In the genomic region with DNA sequence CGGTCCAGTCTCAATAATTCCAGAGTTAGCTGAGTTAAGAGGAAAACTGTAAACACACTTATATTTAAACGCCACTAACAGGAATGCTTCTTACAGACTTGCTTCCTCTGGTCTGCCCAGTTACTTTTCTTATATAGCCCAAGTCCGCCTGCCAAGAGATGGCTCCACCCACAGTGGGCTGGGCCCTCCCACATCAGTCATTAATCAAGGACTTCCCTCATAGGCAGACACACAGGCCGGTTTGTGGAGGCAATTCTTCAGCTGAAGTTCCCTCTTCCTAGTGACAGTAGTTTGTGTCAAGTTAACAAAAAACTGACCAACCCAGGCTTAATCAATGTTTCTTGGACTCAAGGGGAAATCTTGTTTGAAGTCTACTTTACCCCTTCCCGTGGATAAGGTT, we compare ENCODE assay signal across 14 mouse cellular contexts. TPM values are rescaled to one million over a fixed set of nuclear protein-coding genes. Genes with fewer than 3 reads are reported as not detected.
DNase-seq lines count a peak whose midpoint lies in the region; ATAC-seq and TF ChIP-seq lines count a peak whose summit lies in the region.
"Had no signal": no experiment of that assay in that cellular context is flagged by ENCODE, and none has a peak within 500 bp of the region (broad histone marks: within the 10 kb centered on the region; RNA-seq: fewer than 3 reads in every experiment).

No protein-coding gene starts in this region.

- H3K27ac ChIP-seq in heart, embryonic 12.5 days (ENCODE audit: poor library complexity, severe bottlenecking), result no peak overlapping the region
- no peak overlapping the region for H3K27ac ChIP-seq in CH12.LX (ENCODE audit: insufficient read depth, low read depth)
- H3K27ac ChIP-seq in midbrain, embryonic 10.5 days (replicated peaks), result no peak overlapping the region
- H3K27ac ChIP-seq: limb, embryonic 13.5 days; midbrain, embryonic 12.5 days; neural tube, embryonic 13.5 days had no signal

- dilution Hi-C loops in CH12.LX (cut with MboI; ENCODE audit: extremely low pct_ligation_motif_present, extremely low pct_unique_long_range_greater_than_20kb, low sequenced_read_pairs), result no loop called here

- WGBS in heart, embryonic 12.5 days, result 51% methylated on average over 5 of the region's 5 CpGs
- 59% methylated on average over 5 of the region's 5 CpGs for WGBS in midbrain, embryonic 10.5 days

- no peaks in the 10 kb centered on the region for H3K36me3 ChIP-seq in heart, embryonic 12.5 days
- no peaks in the 10 kb centered on the region for H3K36me3 ChIP-seq in CH12.LX (replicated peaks in 1 of 2; ENCODE audit: control insufficient read depth in 1 of 2, insufficient read depth in 1 of 2, low read length in 1 of 2)
- no peaks in the 10 kb centered on the region for H3K36me3 ChIP-seq in midbrain, embryonic 10.5 days
- H3K36me3 ChIP-seq: limb, embryonic 13.5 days; midbrain, embryonic 12.5 days; neural tube, embryonic 13.5 days had no signal

- intact Hi-C loops in left cerebral cortex, postnatal 10 days (cut with DNase I), result no loop called here

- no peaks in the 10 kb centered on the region for H3K4me1 ChIP-seq in heart, embryonic 12.5 days (replicated peaks)
- peaks cover 0 to 10% of the 10 kb centered on the region in 2 experiments; a peak in 2 of 4 replicates for H3K4me1 ChIP-seq in CH12.LX (ENCODE audit: control insufficient read depth in 1 of 2, insufficient read depth in 2 of 2)
- no peaks in the 10 kb centered on the region for H3K4me1 ChIP-seq in midbrain, embryonic 10.5 days
- H3K4me1 ChIP-seq: limb, embryonic 13.5 days; midbrain, embryonic 12.5 days; neural tube, embryonic 13.5 days had no signal

- H3K79me2 ChIP-seq in CH12.LX (replicated peaks; ENCODE audit: control insufficient read depth, extremely low read depth, insufficient read depth, poor library complexity, severe bottlenecking), result no peaks in the 10 kb centered on the region

- no peak for TF ChIP-seq POLR2A in CH12.LX (IDR thresholded peaks at IDR 0.05; ENCODE audit: low read depth, low read length)

- in situ Hi-C loops in CH12.LX (cut with MboI; ENCODE audit: low pct_ligation_motif_present, low pct_unique_long_range_greater_than_20kb, low sequenced_read_pairs), result no loop called here

- no peak for ATAC-seq in heart, embryonic 12.5 days (ENCODE audit: insufficient number of reproducible peaks, low FRiP score)
- ATAC-seq: forebrain, postnatal 0 days had no signal

- no peaks in the 10 kb centered on the region for H3K9me3 ChIP-seq in heart, embryonic 12.5 days (replicated peaks)
- H3K9me3 ChIP-seq in CH12.LX (replicated peaks; ENCODE audit: low read length), result no peaks in the 10 kb centered on the region
- H3K9me3 ChIP-seq in midbrain, embryonic 10.5 days (replicated peaks), result no peaks in the 10 kb centered on the region
- H3K9me3 ChIP-seq: limb, embryonic 13.5 days; midbrain, embryonic 12.5 days; neural tube, embryonic 13.5 days had no signal

- H3K9ac ChIP-seq in heart, embryonic 12.5 days, result no peak overlapping the region
- H3K9ac ChIP-seq in CH12.LX (ENCODE audit: insufficient read depth, low read depth), result no peak overlapping the region
- H3K9ac ChIP-seq: forebrain, postnatal 0 days; limb, embryonic 13.5 days; midbrain, embryonic 12.5 days; neural tube, embryonic 13.5 days had no signal

- H3K4me2 ChIP-seq in heart, embryonic 12.5 days, result no peak overlapping the region
- H3K4me2 ChIP-seq in CH12.LX (ENCODE audit: insufficient read depth, low read depth, poor library complexity, severe bottlenecking), result no peak overlapping the region
- H3K4me2 ChIP-seq: limb, embryonic 13.5 days; midbrain, embryonic 12.5 days; neural tube, embryonic 13.5 days had no signal

- no peak for TF ChIP-seq RAD21 in CH12.LX (IDR thresholded peaks at IDR 0.05; ENCODE audit: low read depth, low read length)

- H3K27me3 ChIP-seq in heart, embryonic 12.5 days (replicated peaks), result 0 out of 2 replicates have a peak, but pooled peaks cover 2% of the 10 kb centered on the region
- H3K27me3 ChIP-seq in CH12.LX (replicated peaks), result no peaks in the 10 kb centered on the region
- H3K27me3 ChIP-seq in midbrain, embryonic 10.5 days (ENCODE audit: low read depth, poor library complexity, severe bottlenecking), result 0 out of 2 replicates have a peak, but pooled peaks cover 8% of the 10 kb centered on the region
- H3K27me3 ChIP-seq: limb, embryonic 13.5 days; midbrain, embryonic 12.5 days; neural tube, embryonic 13.5 days had no signal

- TF ChIP-seq CTCF in CH12.LX (conservative IDR thresholded peaks at IDR 0.05 in 1 of 2, IDR thresholded peaks at IDR 0.05 in 1 of 2; ENCODE audit: low read depth in 2 of 2, low read length in 2 of 2), result no peak

- DNase-seq in heart, adult 11 months, result peak; percentile 90
- peak; percentile 40 for DNase-seq in CH12.LX (ENCODE audit: extremely low read depth)
- peak; percentile 50 for DNase-seq in kidney, adult 9 months
- peak; percentile 41 for DNase-seq in lung, postnatal 10 days
- DNase-seq in left cerebral cortex, postnatal 10 days (ENCODE audit: extremely low spot score in 1 of 2, low spot score in 2 of 2), result no peak
- no peak for DNase-seq in midbrain, embryonic 10.5 days (ENCODE audit: low spot score)
- DNase-seq in gastrocnemius, postnatal 10 days, result no peak
- DNase-seq: cerebellum, postnatal 36 days; forebrain, postnatal 0 days had no signal

- TF ChIP-seq EP300 in CH12.LX (IDR thresholded peaks at IDR 0.05; ENCODE audit: low read length), result no peak

- no peak overlapping the region for H3K4me3 ChIP-seq in heart, embryonic 12.5 days
- H3K4me3 ChIP-seq in CH12.LX (replicated peaks in 1 of 3; ENCODE audit: low read depth in 2 of 3, low read length in 2 of 3, poor library complexity in 1 of 3), result no peak overlapping the region
- H3K4me3 ChIP-seq in midbrain, embryonic 10.5 days, result no peak overlapping the region
- H3K4me3 ChIP-seq: limb, embryonic 13.5 days; midbrain, embryonic 12.5 days; neural tube, embryonic 13.5 days had no signal

TF ChIP-seq in CH12.LX, 34 proteins besides CTCF, POLR2A, EP300 and RAD21:
- no peak for TF ChIP-seq MXI1 (IDR thresholded peaks at IDR 0.05; ENCODE audit: low read depth, low read length)
- TF ChIP-seq ZKSCAN1 (IDR thresholded peaks at IDR 0.05; ENCODE audit: borderline replicate concordance, low read depth, low read length), result no peak
- no peak for TF ChIP-seq ZC3H11A (IDR thresholded peaks at IDR 0.05; ENCODE audit: low read depth, low read length)
- no peak for TF ChIP-seq ETS1 (conservative IDR thresholded peaks at IDR 0.05; ENCODE audit: low read depth, low read length)

RNA-seq across cellular contexts. Expression of a gene that starts 18.4 kb away (rescaled TPM):
- polyA plus RNA-seq in heart, embryonic 12.5 days (2016; fragmentation: Nextera tagmentation; extraction: Ambion mirVana), result not detected in 2 replicates
- total RNA-seq in CH12.LX (2012; rRNA removed), result not detected in 2 replicates
- total RNA-seq in CH12.LX (2014; rRNA removed), result not detected in 2 replicates
- not detected in 2 replicates for polyA plus RNA-seq in CH12.LX (2012; ENCODE audit: insufficient read length, low read depth)
- 1 to 10 TPM; 7.6 to 9.2 TPM for total RNA-seq in left cerebral cortex, postnatal 10 days (2021)
- polyA plus RNA-seq in midbrain, embryonic 10.5 days (2016; fragmentation: Nextera tagmentation; extraction: Ambion mirVana), result 0.07 TPM in 1 of 2 replicates, not detected in the other
- total RNA-seq in gastrocnemius, postnatal 10 days (2021), result 10 to 100 TPM; 10.5 to 10.7 TPM
- total RNA-seq: heart, postnatal 14 days had no signal
- polyA plus RNA-seq: midbrain, embryonic 12.5 days; neural tube, embryonic 13.5 days had no signal

Comparison
In these comparisons a context has a peak if more than half of its experiments do, and no peak if none do; other contexts are left out.
1. DNase-seq: peak in heart, adult 11 months (single experiment), CH12.LX (single experiment), kidney, adult 9 months (single experiment) and lung, postnatal 10 days (single experiment); none in left cerebral cortex, postnatal 10 days (0 of 2), midbrain, embryonic 10.5 days (single experiment) and gastrocnemius, postnatal 10 days (single experiment).
2. RNA of a gene that starts 18.4 kb away (total RNA-seq): 10.5 to 10.7 TPM in gastrocnemius, postnatal 10 days and 7.6 to 9.2 TPM in left cerebral cortex, postnatal 10 days; not detected in CH12.LX; every median in the first group is over 4 times any median in the second.